Mouse (Mus musculus) forelimb bud, embryonic 11.5 days (tissue): ENCODE data around the gene Cep63.

Experiments used
- DNase-seq: peaks from one replicate; pipeline ENCODE4 v3.0.0-alpha.2; 2012; ENCODE audit warnings: low read depth, low spot score

The Cep63 gene

DNA sequence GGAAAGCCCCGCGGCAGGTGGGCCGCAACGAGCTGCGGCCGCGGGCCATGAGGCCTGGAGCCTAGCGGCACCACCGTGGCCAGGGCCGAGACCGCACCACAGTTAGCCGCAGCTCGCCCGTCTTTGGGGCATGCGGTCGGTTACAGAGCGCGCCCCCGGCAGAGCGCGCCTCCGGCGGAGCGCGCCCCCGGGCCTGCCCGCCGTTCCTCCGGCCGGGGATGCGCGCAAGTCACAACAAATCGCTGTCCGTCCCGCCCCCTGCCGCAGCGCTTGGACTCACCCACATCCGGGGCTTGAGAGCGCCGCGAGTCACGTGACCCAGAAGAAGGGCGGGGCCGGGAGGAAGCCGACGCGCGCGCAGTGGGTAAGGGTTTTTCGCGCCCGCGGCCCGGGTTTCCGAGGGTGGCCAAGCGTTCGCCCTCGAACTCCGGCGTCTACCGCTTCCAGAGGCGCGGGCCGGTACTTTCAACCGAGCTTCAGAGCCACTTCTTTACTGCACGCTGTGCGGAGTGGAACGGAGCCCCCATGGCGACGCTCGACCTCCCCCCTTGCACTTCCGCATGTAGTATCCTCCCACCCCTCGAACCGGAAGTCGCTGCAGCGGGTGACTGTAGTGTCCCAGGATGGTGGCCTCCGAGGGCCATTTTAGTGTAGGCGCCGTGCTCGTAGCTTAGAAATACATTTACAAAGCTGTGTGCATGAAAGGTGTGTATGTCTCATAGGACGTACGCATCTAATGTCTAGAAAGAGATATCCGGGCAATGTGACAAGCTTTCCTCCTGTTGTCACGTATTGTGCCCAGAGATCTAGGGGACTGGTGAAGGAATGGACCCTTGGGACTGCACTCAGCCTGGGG, at the start of gene Cep63, which contains the start of gene Anapc13:
Gene Cep63 (minus strand): TSS at position 552 of the 856 bp plus-strand sequence.
Gene Anapc13 (plus strand): TSS at position 314 of the 856 bp plus-strand sequence.
- DNase-seq = peak; percentile 97

DNA sequence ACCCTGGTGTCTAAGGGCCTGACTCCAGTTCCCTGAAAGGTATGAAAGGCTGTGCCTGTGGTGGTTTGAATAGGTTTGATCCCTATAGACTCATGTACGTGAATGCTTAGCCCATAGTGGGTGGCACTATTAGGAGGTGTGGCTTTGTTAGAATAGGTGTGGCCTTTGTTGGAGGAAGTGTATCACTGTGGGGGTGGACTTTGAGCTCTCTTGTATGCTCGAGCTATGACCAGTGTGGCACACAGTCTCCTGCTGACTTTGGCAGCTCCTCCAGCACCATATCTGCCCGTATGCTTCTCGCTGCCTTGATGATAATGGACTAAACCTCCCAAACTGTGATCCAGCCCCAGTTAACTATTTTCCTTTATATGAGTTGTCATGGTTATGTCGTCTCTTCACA, 49.6 kb upstream of the Cep63 start:
- DNase-seq = no peak

DNA sequence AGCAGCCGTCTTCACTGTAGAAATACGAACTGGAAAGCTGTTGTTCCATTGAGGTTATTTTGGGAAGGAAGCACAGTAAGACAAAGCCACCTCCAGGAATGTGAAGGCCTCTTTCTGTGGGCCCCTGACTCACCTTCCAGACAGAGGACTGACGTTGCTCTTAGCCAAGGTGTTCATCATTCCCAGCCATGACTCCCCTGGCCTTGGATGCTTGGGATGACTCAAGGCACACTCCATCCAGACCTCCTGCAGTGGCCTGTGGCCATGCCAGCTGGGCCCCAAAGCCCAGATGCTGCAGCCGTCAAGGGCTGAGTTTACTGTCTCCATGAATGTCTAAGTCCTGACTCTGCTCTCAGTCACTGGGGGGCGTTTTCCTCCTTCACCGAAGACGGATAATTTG, 47.0 kb upstream of the Cep63 start:
- DNase-seq = no peak

DNA sequence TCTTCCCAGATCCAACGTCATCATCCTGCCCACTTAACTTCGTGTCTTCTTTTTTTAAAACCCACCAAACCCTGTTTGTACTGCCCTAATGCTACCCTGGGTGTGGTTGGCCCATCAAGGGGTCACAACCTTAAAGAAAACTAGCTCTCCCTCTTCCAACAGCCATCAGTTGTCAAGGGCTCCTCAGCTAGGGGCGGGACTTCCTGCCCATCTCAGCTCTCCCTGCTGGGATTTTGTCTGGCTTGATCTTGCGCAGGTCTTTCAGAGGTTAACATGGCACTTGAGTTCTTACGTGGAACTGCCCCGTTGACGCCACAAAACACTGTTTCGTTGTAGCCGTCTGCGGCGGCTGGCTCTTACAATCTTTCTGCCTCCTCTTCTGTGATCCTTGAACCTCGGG, 42.6 kb upstream of the Cep63 start:
- no peak for DNase-seq

DNA sequence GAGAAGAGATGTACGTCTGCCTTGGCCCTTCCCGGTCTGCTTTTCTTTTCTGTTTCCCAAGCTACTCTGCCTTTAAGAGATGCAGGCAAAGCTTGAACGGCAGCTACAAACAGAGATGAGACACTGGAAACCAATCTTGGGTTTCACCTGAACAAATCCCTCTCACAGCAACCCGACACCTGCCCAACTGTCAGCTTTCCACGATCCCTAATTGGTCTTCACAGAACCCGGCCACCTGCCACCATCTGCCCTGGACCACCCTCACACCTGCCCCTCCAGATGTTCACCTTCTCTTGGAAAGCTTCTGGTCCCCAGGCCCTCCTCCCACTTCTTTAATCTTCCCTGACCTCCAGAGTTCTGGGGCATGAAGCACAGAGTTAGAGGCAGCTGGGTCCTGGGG, 41.8 kb upstream of the Cep63 start:
- no peak for DNase-seq

DNA sequence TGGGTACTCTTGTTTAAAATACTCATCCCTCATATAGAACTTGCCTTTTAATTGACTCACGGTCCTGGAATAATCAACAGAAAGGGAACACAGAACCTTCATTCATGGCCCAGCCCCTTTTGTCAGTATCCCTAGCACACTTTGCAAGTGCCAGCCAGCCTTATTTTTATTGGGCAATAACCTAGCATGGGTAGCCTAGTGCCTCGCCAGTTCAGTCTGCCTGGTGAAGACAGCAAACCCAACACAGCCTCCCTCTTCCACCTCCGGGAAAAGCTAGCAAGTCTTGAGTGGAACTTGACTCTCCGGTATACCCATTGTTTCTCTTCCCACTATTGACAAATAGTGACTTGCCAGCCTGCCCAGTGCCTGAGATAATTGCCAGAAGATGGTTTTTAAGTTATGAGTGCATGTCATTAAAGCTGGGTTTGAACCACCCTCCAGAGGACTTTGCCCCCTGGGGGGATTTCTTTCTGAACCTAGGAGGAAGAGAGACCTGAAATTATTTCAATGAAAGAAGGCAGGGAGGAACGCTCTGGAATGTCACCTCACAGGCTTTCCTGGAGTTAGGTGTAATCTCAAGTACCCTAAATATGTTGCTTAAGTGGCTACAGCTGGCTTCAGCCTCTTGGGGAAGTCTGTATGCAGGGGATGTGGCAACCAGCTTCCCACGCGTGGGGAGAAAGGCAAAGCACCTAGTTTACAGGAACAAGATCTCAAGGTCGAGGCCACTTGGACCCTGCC, 30.2 kb upstream of the Cep63 start:
- no peak for DNase-seq

DNA sequence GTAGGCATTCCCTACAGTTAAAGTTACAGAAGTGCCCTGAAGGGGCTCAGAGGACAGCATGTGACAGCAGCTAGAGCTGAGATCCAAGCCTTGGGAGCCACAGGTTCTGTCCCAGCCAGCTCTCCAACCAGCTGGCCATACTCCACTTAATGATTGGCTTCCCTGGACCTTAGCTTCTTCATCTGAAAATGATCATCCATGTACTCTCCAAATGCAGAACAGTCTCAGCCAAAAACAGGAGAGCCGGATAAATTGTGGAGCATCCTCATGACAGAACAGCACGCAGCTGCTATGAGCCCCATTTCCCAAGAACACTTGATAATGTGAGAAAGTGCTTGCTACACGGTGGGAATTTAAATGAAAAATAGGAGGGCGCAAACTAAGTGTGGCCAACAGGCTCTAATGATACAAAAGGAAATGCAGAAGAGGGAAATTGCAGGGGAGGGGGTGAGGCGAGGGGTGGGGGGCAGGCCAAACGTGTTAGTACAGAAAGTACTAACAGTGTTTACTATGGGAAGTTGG, 24.9 kb upstream of the Cep63 start:
- no peak for DNase-seq

DNA sequence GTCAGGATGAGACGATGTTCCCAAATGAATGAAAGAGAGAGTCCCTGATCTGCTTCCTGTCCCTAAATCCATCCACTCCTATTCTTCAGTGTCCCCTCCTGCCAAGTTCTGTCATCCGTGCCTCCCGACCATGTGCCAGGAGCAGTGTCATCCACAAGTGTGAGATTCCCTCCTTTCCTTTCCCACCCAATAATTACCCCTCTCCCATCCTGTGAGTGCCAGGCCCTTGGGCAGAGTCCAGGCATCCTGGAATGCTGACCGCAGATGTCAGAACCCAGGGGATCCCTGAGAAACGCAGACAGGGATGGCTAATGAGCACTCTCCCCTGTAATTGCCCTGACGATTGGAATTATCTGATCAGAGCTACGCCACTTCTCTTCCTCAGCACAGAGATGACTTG, 24.3 kb upstream of the Cep63 start:
- DNase-seq = no peak

DNA sequence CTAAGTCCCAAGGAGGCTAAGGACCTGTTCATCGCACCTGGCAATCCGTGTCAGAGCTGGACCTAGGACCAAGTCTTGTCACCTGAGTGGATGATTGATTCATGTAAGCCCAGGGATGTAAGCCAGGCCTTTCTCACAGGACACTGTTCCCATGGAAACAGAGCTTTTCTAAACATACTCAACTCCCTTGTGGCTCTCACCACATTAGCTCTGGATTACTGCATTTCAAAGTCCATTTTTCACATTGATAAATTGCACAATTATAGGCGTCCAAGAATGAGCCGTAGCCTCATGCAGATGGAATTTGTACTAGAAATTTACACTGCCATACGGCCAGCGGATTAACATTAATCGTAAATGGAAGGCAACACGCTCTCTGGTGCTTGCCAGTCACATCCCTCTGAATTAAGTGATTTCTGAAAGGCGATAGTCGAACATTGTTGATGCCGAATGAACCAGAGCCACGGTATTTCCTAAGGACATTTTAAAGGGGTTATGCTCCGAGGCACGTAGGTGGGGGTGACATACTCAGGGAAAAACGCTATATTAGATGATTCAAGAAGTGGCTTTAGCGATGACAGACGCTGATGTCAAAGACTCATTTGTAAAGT, 23.7 kb upstream of the Cep63 start:
- peak; percentile 76 for DNase-seq

DNA sequence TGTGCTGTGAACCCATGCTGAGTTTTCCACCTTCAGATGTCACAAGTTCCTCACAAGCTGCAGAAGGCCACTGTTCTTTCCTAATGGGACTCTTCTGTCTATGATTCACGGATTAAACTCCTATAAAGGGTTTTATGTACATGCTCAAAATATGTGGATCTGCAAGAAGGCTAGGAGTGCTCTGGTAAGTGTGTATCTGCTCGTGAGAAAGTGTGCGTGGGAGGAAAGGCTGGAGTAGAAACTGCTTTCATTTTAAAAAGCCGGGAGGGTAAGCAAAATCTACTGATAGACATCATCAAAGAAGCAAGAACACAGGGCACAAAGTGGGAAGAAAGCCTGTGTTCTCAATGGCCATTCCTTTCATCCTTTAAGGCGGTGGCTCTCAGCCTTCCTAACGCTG, 20.7 kb upstream of the Cep63 start:
- DNase-seq = no peak

DNA sequence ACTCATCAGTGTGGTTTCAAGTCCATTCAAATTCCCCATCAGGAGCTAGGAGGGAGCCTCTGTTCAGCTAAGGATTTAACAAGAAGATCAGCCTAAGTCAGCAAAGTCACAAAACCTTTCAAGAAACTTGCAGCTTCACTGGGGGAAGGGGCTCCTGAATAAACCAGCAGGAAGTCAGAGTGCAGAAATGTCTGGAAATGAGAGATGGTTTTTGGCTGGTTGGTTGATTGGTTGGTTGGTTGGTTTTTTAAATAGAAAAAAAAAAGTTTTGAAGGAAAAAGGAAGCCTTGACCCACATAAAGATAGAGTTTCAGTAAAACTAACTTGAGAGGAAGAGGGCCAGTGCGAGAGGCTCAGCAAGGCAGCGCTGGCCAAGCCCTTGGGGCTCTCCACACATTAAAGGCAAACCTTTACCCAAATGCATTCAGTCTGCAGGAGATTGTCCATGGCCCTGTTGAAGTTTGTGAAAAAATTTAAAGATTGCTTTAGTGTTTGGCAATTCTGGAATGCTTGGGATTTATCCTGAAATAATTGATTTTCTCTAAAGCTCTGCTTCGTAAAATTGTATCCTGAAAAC, 18.9 kb upstream of the Cep63 start:
- DNase-seq = no peak

DNA sequence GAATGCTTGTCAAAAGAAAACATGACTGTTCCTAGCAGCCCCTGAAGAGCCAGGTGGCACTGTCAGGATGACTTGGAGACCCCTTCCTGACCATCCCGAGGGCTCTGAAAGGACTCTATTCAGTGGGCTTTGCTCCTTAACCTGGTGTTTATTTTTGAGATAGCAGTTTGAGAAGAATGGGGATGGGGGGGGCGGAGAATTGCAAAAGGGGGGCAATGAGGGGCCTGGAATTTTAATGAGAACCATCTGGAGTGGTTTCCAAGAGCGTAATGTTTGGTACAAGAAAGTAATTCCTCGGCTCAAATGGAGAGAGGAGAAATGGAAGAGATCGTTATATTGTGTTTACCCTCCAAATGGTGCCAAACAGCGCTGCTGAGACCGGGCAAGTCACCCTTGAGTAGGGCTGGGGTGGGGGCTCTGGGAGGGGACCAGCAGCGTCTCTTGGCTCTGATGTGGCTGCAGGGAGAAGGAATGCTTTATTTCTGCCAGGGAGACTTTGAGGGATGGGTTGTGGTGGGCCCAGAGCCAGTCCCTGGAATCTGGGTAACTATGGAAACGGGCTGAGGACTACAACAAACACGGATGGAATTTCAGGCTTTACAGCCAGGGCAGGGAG, 17.3 kb upstream of the Cep63 start:
- DNase-seq = peak; percentile 95

DNA sequence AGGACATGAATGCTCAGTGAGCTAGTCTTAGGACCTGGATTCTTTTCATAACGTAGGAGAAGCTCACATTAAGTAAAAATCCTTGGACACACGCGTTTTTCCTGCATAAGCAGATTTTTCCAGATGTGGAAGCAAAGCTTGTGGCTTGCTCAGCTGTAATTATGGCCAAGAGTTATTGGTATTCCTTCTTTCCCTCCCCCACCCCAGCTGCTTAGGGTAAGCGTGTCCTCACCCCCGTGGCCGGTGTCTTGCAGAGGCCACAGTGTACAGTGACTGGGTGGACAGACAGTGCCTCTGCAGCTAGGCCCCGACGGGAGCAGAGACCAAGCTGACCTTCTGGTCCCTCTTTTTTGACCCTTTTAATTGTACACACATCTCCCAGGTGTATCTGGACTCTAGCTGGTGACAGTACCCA, 16.7 kb upstream of the Cep63 start:
- peak; percentile 57 for DNase-seq

DNA sequence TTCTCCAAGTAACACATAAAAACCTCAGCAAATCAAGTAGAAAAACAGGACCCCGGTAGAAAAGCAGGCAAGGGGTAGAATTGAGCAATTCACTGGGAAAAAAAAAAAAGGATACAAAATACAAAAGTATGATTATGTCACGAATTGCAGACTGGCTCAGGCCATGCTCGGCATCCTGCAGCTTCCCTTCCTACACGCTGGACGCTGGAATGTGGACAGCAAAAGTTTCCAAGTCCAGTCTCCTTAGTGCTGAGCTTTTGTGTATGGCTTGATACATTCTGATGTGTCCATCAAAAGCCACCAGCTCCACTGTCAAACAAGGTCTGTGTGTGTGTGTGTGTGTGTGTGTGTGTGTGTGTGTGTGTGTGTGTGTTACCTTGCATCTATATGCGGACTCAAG, 15.2 kb upstream of the Cep63 start:
- no peak for DNase-seq

DNA sequence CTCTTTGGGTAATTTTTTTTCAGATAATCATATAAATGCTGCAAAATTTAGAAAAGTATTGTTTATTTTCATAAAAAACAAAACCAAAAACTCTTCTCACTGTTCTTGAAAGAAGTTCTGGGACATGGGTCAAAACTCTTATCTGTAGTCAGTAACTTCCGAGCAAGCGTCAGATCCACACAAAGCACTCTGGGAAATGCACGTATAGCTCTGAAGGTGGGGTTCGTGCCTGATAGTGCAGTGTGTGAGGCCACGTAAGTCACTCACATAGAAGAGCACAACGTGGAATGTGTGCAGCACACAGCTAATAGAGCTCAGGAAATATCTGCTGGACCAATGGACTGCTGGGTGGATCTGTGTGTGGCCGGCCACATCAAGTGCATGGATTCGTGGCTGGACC, 13.2 kb upstream of the Cep63 start:
- no peak for DNase-seq

DNA sequence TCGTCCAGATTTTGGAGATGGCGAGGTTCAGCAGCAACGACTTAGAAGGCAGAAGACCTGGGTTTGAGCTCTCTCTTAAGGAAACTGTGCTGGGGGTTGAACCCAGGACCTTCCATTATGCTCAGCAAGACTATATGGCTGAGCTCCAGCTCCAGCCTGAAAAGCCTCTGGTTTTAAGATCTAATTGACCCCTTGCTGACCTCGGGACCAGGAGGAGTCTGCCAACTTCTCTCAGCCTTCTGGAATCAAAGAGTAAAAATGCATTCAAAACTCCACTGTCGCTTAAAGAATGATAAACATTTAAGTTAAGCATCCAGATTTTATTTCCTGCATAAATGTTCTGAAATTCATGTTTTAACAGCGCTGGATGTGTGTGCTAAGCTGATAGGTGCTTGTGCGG, 12.6 kb upstream of the Cep63 start:
- no peak for DNase-seq

DNA sequence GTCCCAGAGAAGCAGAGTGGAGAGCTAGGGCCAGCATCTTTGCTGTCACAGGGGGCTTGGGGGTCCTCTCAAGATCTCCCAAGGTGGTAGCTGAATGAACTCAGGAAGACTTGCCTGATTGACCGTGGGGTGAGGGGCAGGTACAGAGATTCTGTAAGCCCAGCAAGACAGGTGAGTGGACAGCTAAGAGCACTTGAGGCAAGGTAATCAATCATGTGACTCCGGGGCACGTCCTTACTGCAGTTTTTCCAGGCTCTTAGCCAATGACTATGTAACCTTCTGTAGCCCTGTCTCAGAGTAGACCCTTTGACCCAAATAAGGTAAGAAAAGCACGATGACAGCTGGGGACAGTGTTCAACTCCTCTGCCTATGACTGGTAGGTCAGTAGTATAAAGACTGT, 10.8 kb upstream of the Cep63 start:
- no peak for DNase-seq

DNA sequence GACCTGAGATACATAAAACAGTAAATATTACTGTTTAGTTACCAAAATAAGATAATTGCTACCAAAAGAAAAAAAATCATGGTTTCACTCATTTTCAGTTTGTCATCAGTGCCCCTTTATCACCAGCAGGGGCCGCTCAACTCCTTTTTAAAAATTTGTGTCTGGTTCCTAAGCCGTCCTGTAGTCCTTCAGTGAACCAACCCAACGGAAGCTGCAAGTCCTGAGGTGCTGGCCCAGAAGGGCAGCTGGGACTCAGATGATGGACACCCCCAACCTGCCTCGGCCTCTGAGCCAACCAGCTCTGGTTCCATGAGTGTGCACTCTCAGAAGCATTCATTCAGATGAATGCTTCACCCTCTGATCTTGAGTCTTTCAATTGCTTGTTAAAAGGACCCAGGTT, 10.2 kb upstream of the Cep63 start:
- peak; percentile 68 for DNase-seq

DNA sequence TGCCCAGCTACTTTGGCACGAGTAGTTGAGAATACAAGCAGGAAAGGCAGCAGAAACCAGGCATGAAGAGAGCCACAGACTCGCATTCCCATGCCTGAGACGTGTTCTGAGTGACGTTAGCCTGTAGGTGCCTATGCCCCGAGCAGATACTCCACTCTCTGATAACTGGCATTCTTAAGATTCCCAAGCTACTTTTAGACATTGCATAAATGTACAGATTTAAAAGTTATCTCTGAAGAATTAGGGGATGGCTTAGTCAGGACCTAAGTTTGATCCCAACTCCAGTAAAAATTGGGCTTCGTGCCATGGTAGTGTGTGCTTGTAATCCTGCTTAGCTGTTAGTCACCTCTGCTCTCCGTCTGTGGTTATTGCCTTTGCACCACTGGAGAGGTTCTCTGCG, 8.1 kb upstream of the Cep63 start:
- DNase-seq = no peak

DNA sequence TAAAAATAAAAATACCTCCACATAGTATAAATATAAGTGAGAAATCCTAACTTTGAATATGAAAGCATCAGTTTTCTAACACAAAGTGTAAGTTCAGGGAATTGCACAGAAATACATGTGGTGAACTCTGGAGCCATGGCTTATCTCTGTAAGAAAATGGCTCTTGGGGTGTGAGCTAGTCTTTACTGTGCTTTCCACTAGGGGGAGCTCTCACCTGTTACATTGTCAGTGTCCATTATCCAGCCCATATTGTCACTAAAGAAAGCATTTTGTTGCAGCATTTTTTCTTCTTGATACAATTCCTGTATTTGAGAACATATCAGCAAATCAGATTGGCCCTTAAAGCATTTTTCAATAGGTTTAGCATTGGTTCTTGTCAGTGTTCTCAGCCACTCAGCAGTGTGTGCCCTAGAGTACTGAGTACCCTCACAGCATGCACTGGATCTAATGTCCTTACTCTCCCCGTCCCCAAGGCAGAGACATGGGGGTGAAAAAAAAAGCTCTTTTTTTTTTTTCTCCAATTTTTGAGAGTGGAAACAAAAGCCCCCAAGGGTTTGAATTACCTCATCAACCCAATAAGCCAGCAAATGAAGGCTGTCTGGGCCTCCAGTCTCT, 6.7 kb upstream of the Cep63 start:
- peak; percentile 83 for DNase-seq

DNA sequence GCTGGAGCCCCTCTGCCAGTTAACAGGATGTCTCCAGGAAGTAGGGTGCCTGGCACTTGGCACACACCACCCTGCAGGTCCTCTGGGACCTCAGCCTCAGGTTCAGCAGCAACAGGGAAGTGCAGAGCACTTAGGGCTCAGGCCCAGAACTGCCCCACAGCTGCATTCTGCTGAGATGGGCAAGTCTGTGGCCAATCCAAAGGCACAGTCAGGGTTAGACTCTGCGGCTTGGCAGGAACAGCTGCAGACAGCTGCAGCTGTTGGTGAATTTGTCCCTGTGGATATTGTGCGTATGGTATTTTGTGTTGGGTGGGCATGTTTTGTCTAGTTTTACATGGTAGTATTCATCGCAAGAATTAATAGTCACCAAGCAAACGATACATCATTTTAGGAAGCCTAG, 5.8 kb upstream of the Cep63 start:
- no peak for DNase-seq
